ENCODE assay signal across 10 mouse cellular contexts in the genomic region with DNA sequence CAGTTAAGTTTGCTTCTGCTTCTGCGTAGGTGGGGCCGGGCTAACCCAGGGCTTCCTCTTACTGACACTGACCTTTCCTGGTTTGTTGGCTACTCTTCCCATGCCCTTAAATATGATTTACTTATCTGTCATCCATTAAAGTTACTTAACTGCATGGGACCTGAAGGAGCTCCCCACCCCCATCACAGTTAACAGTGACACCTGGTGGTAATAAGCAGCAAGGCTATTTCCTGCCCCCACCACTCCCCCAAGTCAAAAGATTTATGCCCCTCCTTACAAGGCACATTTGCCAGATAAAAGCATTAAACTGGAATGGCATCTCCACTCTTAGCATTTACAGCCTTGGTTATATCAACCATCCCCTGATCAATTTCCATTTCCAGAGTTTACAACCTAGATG. TPM values are rescaled to one million over a fixed set of nuclear protein-coding genes. Genes with fewer than 3 reads are reported as not detected.
A peak's percentile ranks its signal among the peaks of the same experiment; 100 is the strongest.
DNase-seq lines count a peak whose midpoint lies in the region; ATAC-seq and TF ChIP-seq lines count a peak whose summit lies in the region.
"Had no signal": no experiment of that assay in that cellular context is flagged by ENCODE, and none has a peak within 500 bp of the region (broad histone marks: within the 10 kb centered on the region; RNA-seq: fewer than 3 reads in every experiment).

No protein-coding gene starts in this region.

- TF ChIP-seq EP300 in liver, postnatal 0 days (IDR thresholded peaks at IDR 0.05; ENCODE audit: low read depth): no peak

- H3K27ac ChIP-seq in liver, postnatal 0 days (ENCODE audit: low read depth): no peak overlapping the region
- no peak overlapping the region for H3K27ac ChIP-seq in liver, embryonic 11.5 days (ENCODE audit: low read depth, low read length)
- H3K27ac ChIP-seq in neural tube, embryonic 11.5 days (ENCODE audit: low read depth, low read length): no peak overlapping the region
- H3K27ac ChIP-seq: macrophage had no signal

- TF ChIP-seq CTCF in liver, postnatal 0 days (IDR thresholded peaks at IDR 0.05; ENCODE audit: low read depth): peak; percentile 64

- no peak overlapping the region for H3K4me3 ChIP-seq in liver, postnatal 0 days (ENCODE audit: low read depth, low read length)
- H3K4me3 ChIP-seq in liver, embryonic 11.5 days (ENCODE audit: low read depth, low read length): no peak overlapping the region
- H3K4me3 ChIP-seq in neural tube, embryonic 11.5 days (ENCODE audit: low read depth, low read length): no peak overlapping the region
- H3K4me3 ChIP-seq: hindbrain, embryonic 13.5 days had no signal

- H3K36me3 ChIP-seq in liver, postnatal 0 days (replicated peaks; ENCODE audit: insufficient read depth, low read length): peaks cover 39% of the 10 kb centered on the region
- peaks cover 15% of the 10 kb centered on the region; the same call in 1 of the 2 replicates for H3K36me3 ChIP-seq in liver, embryonic 11.5 days (ENCODE audit: control insufficient read depth, insufficient read depth, low read length)
- H3K36me3 ChIP-seq in neural tube, embryonic 11.5 days (ENCODE audit: control insufficient read depth, insufficient read depth, low read length): no peaks in the 10 kb centered on the region

- H3K9me3 ChIP-seq in liver, postnatal 0 days (ENCODE audit: low read length): no peaks in the 10 kb centered on the region
- H3K9me3 ChIP-seq in liver, embryonic 11.5 days (ENCODE audit: control insufficient read depth, low read length): no peaks in the 10 kb centered on the region
- H3K9me3 ChIP-seq in neural tube, embryonic 11.5 days (ENCODE audit: control insufficient read depth, low read length): no peaks in the 10 kb centered on the region
- H3K9me3 ChIP-seq: hindbrain, embryonic 13.5 days had no signal

- H3K27me3 ChIP-seq in liver, postnatal 0 days (ENCODE audit: insufficient read depth, low read length): no peaks in the 10 kb centered on the region
- H3K27me3 ChIP-seq in liver, embryonic 11.5 days (replicated peaks; ENCODE audit: control insufficient read depth, insufficient read depth, low read length): no peaks in the 10 kb centered on the region
- H3K27me3 ChIP-seq in neural tube, embryonic 11.5 days (ENCODE audit: control insufficient read depth, insufficient read depth, low read length): no peaks in the 10 kb centered on the region
- H3K27me3 ChIP-seq: hindbrain, embryonic 13.5 days had no signal

- 89% methylated on average over 2 of the region's 2 CpGs for WGBS in liver, postnatal 0 days (ENCODE audit: insufficient replicate concordance)
- 81% methylated on average over 2 of the region's 2 CpGs for WGBS in liver, embryonic 11.5 days
- 75% methylated on average over 2 of the region's 2 CpGs for WGBS in neural tube, embryonic 11.5 days

- no peak for ATAC-seq in liver, postnatal 0 days
- no peak for ATAC-seq in liver, embryonic 11.5 days (replicated peaks; ENCODE audit: low FRiP score)
- no peak for ATAC-seq in neural tube, embryonic 11.5 days (ENCODE audit: insufficient read depth, low FRiP score, low TSS enrichment)
- ATAC-seq in monocyte, adult 5-6 weeks (replicated peaks; ENCODE audit: insufficient number of reproducible peaks, low FRiP score, low TSS enrichment, poor library complexity, severe bottlenecking): no peak; the same call in 1 of the 2 replicates

- H3K9ac ChIP-seq in liver, postnatal 0 days (replicated peaks): no peak overlapping the region
- no peak overlapping the region for H3K9ac ChIP-seq in liver, embryonic 11.5 days (ENCODE audit: low read depth, low read length)
- no peak overlapping the region for H3K9ac ChIP-seq in neural tube, embryonic 11.5 days (ENCODE audit: low read length)
- H3K9ac ChIP-seq: hindbrain, embryonic 13.5 days had no signal

- H3K4me1 ChIP-seq in liver, postnatal 0 days (ENCODE audit: insufficient read depth): no peaks in the 10 kb centered on the region
- 0 out of 2 replicates have a peak, but pooled peaks cover 3% of the 10 kb centered on the region for H3K4me1 ChIP-seq in liver, embryonic 11.5 days (replicated peaks; ENCODE audit: control insufficient read depth, insufficient read depth, low read length)
- peaks cover 2% of the 10 kb centered on the region; the same call in 1 of the 2 replicates for H3K4me1 ChIP-seq in neural tube, embryonic 11.5 days (ENCODE audit: control insufficient read depth, insufficient read depth, low read length)

- DNase-seq in embryo, embryonic 10.5 days (ENCODE audit: low spot score): peak; percentile 42
- DNase-seq in embryo, embryonic 9.5 days (ENCODE audit: extremely low spot score): no peak
- DNase-seq in liver, postnatal 0 days: no peak
- no peak for DNase-seq in liver, embryonic 11.5 days (ENCODE audit: low spot score)
- peak; percentile 49 for DNase-seq in adipocyte (ENCODE audit: low spot score)
- peak; percentile 31 for DNase-seq in neural tube, embryonic 11.5 days (ENCODE audit: low spot score)
- DNase-seq in right cerebral cortex, adult 2 months (ENCODE audit: low spot score in 2 of 2): no peak

- H3K4me2 ChIP-seq in liver, postnatal 0 days (ENCODE audit: low read depth, low read length): no peak overlapping the region
- H3K4me2 ChIP-seq in liver, embryonic 11.5 days: no peak overlapping the region
- no peak overlapping the region for H3K4me2 ChIP-seq in neural tube, embryonic 11.5 days (ENCODE audit: low read depth)
- H3K4me2 ChIP-seq: hindbrain, embryonic 13.5 days had no signal

RNA-seq across cellular contexts. Expression of a gene that starts 38.3 kb away (rescaled TPM):
- 4.7 and 5.4 TPM in 2 replicates for polyA plus RNA-seq in liver, postnatal 0 days (2015; fragmentation: Nextera tagmentation; extraction: Ambion mirVana)
- 30.2 and 34.3 TPM in 2 replicates for polyA plus RNA-seq in liver, embryonic 11.5 days (2014; fragmentation: Nextera tagmentation; extraction: Ambion mirVana)
- 25.6 and 28.7 TPM in 2 replicates for polyA plus RNA-seq in neural tube, embryonic 11.5 days (2014; fragmentation: Nextera tagmentation; extraction: Ambion mirVana)
- total RNA-seq in monocyte, adult 5-6 weeks (2017): 15.8 to 31.3 TPM (median 19.1 TPM) in 3 replicates

RNA-seq across cellular contexts. Expression of a gene that starts 38.4 kb away (rescaled TPM):
- 15.6 and 17.4 TPM in 2 replicates for polyA plus RNA-seq in liver, postnatal 0 days (2015; fragmentation: Nextera tagmentation; extraction: Ambion mirVana)
- polyA plus RNA-seq in liver, embryonic 11.5 days (2014; fragmentation: Nextera tagmentation; extraction: Ambion mirVana): 48.2 and 52.5 TPM in 2 replicates
- 56.9 and 58.8 TPM in 2 replicates for polyA plus RNA-seq in neural tube, embryonic 11.5 days (2014; fragmentation: Nextera tagmentation; extraction: Ambion mirVana)
- 14.4 to 21.6 TPM (median 19.4 TPM) in 3 replicates for total RNA-seq in monocyte, adult 5-6 weeks (2017)

Comparison
In these comparisons a context has a peak if more than half of its experiments do, and no peak if none do; other contexts are left out.
1. DNase-seq: peak in embryo, embryonic 10.5 days (single experiment), adipocyte (single experiment) and neural tube, embryonic 11.5 days (single experiment); none in embryo, embryonic 9.5 days (single experiment), liver, postnatal 0 days (single experiment), liver, embryonic 11.5 days (single experiment) and right cerebral cortex, adult 2 months (0 of 2).